21 mouse cellular contexts compared by ENCODE assay signal in genomic region chr8:87665337-87665736, GRCm38 (mm10).
DNase-seq lines count a peak whose midpoint lies in the region; ATAC-seq and TF ChIP-seq lines count a peak whose summit lies in the region.
"Had no signal": no experiment of that assay in that cellular context is flagged by ENCODE, and none has a peak within 500 bp of the region (broad histone marks: within the 10 kb centered on the region; RNA-seq: fewer than 3 reads in every experiment).

No protein-coding gene starts in this region.

- no peaks in the 10 kb centered on the region for H3K9me3 ChIP-seq in midbrain, embryonic 16.5 days (replicated peaks; ENCODE audit: control insufficient read depth, low read length, poor library complexity, severe bottlenecking)
- no peaks in the 10 kb centered on the region for H3K9me3 ChIP-seq in midbrain, embryonic 10.5 days (replicated peaks)

- H3K36me3 ChIP-seq in midbrain, embryonic 16.5 days (ENCODE audit: control insufficient read depth, insufficient read depth, low read length): no peaks in the 10 kb centered on the region
- peaks cover 44% of the 10 kb centered on the region for H3K36me3 ChIP-seq in midbrain, embryonic 10.5 days

- no peak for ATAC-seq in midbrain, embryonic 16.5 days
- ATAC-seq: forebrain, embryonic 14.5 days; forebrain, postnatal 0 days; hindbrain, postnatal 0 days; inflammation-experienced regulatory T-cells, adult 6 months; intestine, embryonic 16.5 days had no signal

- peak; percentile 48 to 58 for DNase-seq in cerebellum, adult 2 months
- DNase-seq in cerebellum, adult 8-10 months: no peak
- DNase-seq in cerebellum, postnatal 10 days: peak; percentile 52 to 62
- DNase-seq in cerebellum, postnatal 4 days (ENCODE audit: low spot score in 2 of 2): no peak
- DNase-seq in midbrain, embryonic 10.5 days (ENCODE audit: low spot score): no peak
- DNase-seq: adrenal gland, adult 2 months; adrenal gland, postnatal 14 days; B cell, adult 2 months; forebrain, postnatal 0 days; gastrocnemius, adult 2 months; gastrocnemius, postnatal 14 days; heart, adult 11 months; kidney, adult 18-20 months; kidney, adult 9 months had no signal

- 32% methylated on average over 8 of the region's 8 CpGs for WGBS in cerebellum, adult 2 months
- WGBS in midbrain, embryonic 16.5 days: 94% methylated on average over 8 of the region's 8 CpGs
- WGBS in midbrain, embryonic 10.5 days: 88% methylated on average over 8 of the region's 8 CpGs

- H3K27ac ChIP-seq in cerebellum, adult 2 months (ENCODE audit: insufficient read depth, low read length): no peak overlapping the region
- H3K27ac ChIP-seq in midbrain, embryonic 16.5 days (ENCODE audit: low read length): 0 out of 2 replicates have a peak overlapping the region, but pooled peaks have one; percentile 17
- no peak overlapping the region for H3K27ac ChIP-seq in midbrain, embryonic 10.5 days (replicated peaks)
- H3K27ac ChIP-seq: gastrocnemius, adult 2 months; hindbrain, embryonic 14.5 days; hindbrain, postnatal 0 days had no signal

- H3K4me1 ChIP-seq in cerebellum, adult 2 months (ENCODE audit: control insufficient read depth, insufficient read depth, low read length): peaks cover 71% of the 10 kb centered on the region
- peaks cover 48% of the 10 kb centered on the region for H3K4me1 ChIP-seq in midbrain, embryonic 16.5 days (ENCODE audit: control insufficient read depth, insufficient read depth, low read length)
- peaks cover 40% of the 10 kb centered on the region for H3K4me1 ChIP-seq in midbrain, embryonic 10.5 days

- no peak overlapping the region for H3K4me3 ChIP-seq in cerebellum, adult 2 months (replicated peaks; ENCODE audit: insufficient read depth, low read depth, low read length)
- H3K4me3 ChIP-seq in midbrain, embryonic 16.5 days (ENCODE audit: low read depth, low read length): no peak overlapping the region
- H3K4me3 ChIP-seq in midbrain, embryonic 10.5 days: no peak overlapping the region
- H3K4me3 ChIP-seq: gastrocnemius, adult 2 months had no signal

- H3K27me3 ChIP-seq in cerebellum, adult 2 months (ENCODE audit: control insufficient read depth, insufficient read depth, low read length): no peaks in the 10 kb centered on the region
- no peaks in the 10 kb centered on the region for H3K27me3 ChIP-seq in midbrain, embryonic 16.5 days (ENCODE audit: control insufficient read depth, insufficient read depth, low read depth, low read length)
- H3K27me3 ChIP-seq in midbrain, embryonic 10.5 days (ENCODE audit: low read depth, poor library complexity, severe bottlenecking): peaks cover 42% of the 10 kb centered on the region

- H3K4me2 ChIP-seq in midbrain, embryonic 16.5 days (ENCODE audit: low read length): no peak overlapping the region
- H3K4me2 ChIP-seq: heart, embryonic 11.5 days; hindbrain, embryonic 14.5 days had no signal

- TF ChIP-seq CTCF in cerebellum, adult 2 months (IDR thresholded peaks at IDR 0.05; ENCODE audit: borderline replicate concordance, insufficient read depth, low read depth, low read length): no peak

- TF ChIP-seq POLR2A in cerebellum, adult 2 months (IDR thresholded peaks at IDR 0.05; ENCODE audit: borderline replicate concordance, insufficient read depth, low read length): no peak

- H3K9ac ChIP-seq in midbrain, embryonic 16.5 days (ENCODE audit: low read depth, low read length): no peak overlapping the region
- H3K9ac ChIP-seq: forebrain, postnatal 0 days; hindbrain, embryonic 14.5 days had no signal

Comparison
In these comparisons a context has a peak if more than half of its experiments do, and no peak if none do; other contexts are left out.
1. DNase-seq: peak in cerebellum, adult 2 months (2 of 2) and cerebellum, postnatal 10 days (2 of 2); none in cerebellum, adult 8-10 months (single experiment), cerebellum, postnatal 4 days (0 of 2) and midbrain, embryonic 10.5 days (single experiment).